Mouse (Mus musculus) gastrocnemius, adult 18-20 months (tissue): ENCODE data around the gene Glipr2. TPM values are rescaled to one million over a fixed set of nuclear protein-coding genes. Genes with fewer than 3 reads are reported as not detected.

Source experiments
- DNase-seq: peaks from one replicate; pipeline ENCODE4 v3.0.0; 2021; ENCODE audit warnings: low spot score
- long read RNA-seq, 2 experiments: library from polyadenylated mRNA; stranded (forward); transcript quantifications; one replicate each; pipeline ENCODE4 v2.0.0; 2021
- total RNA-seq, 2 experiments: library from RNA; stranded (reverse); gene quantifications; 2 replicates each; pipeline ENCODE4 v1.2.3; 2021

The Glipr2 gene
- total RNA-seq, result 1 to 10 TPM; 1.8 to 2.5 TPM
- long read RNA-seq, experiment 1, partial matches to known transcripts, result 1 of 5 reads
- long read RNA-seq, experiment 1, other reads (novel, unspliced or antisense), result 0 of 5 reads
- long read RNA-seq, experiment 2, partial matches to known transcripts, result 0 of 3 reads
- long read RNA-seq, experiment 2, other reads (novel, unspliced or antisense), result 0 of 3 reads

DNA sequence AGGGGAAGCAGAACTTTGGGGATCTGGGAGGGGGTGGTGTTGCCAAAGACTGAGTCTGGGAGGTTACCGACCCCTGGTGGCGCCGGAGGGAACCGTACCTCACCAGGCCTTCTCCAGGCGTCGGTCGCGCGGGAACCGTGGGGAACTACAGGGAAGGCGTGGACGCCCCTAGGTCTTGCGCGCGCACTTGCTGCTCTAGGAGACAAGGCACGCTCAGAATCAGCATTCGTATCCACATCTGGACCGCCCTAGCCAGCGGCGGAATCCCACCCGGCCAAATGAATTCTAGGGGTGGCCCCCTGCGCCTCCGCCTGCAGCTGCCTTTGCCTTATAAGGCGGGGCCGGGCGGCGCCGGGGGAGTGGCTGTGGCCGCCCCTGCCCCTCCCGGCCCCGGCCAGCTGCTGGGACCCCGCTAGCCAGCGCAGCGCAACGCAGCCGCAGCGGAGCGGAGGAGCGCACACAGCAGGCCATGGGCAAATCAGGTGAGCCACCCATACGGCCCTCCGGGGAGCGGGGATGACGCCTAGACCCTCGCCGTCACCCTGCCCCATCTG lies at the start of gene Glipr2:
Glipr2 (plus strand) TSS at position 110 of the 554 bp plus-strand sequence.
- peak; percentile 86 for DNase-seq

DNA sequence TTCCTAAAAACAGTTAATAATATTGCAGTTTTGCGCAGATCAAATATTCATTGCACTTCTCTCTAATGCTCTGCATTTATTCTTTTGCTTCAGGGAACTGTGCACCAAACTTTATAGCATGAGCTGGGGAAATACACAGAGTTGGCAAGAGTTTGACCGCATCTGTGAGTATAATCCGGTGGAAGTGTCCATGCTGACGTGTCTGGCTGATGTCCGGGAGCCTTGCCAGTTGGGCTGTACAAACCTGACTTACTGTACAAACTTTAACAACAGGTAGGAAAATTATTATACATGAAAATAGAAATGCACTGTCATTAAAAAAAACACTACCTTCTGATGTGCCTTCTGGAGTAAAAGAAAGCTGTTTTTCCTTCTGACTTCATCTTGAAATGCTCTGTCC lies 39.0 kb upstream of the Glipr2 start:
- no peak for DNase-seq

- DNase-seq, result no peak
Observed at GRCm38 (mm10) chr4:43920602-43921001, 36.6 kb upstream of the Glipr2 start.

DNA sequence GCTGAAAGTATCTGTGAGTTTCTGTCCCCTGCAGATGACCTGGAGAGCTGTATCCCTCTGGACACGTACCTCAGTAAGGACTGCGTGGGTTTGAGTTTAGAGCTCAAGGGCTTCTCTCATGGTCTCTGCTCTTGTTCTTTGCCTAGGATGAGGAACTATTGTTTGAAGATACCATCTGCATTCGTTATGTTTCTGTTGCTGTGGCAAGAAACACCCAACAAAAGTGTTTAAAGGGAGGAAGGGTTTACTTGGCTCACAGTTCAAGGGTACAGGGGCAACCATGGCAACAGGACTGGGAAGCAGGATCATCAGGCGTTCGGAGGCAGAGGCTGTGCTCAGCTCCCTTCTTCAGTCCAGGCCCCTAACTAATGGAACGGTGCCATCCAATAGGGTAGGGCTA lies 32.1 kb upstream of the Glipr2 start:
- no peak for DNase-seq

DNA sequence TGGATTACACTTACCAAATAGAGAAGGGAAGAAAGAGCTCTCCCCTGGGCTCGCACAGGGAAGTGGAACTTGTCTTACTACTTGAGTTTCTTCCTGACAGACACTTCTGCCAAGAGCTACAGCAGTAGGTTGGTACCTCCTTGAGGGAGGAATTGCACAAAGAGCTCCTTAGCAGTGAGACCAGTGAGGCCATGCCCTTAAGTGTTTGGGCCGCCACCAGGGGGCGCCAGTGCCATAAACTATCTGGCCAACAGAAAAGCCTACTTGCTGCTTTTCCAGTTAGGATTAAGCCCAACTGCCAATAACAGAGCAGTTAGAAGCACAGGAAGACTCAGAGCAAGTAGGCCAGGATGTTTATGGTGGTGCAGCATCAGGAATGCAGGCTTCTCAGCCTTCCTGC lies 31.4 kb upstream of the Glipr2 start:
- peak; percentile 85 for DNase-seq

- no peak for DNase-seq
Observed at GRCm38 (mm10) chr4:43927826-43928225, 29.4 kb upstream of the Glipr2 start.

- no peak for DNase-seq
Observed at GRCm38 (mm10) chr4:43931877-43932276, 25.3 kb upstream of the Glipr2 start.

GRCm38 (mm10) chr4:43936186-43936585 lies 21.0 kb upstream of the Glipr2 start:
- no peak for DNase-seq

GRCm38 (mm10) chr4:43936749-43937674 lies 20.2 kb upstream of the Glipr2 start:
- DNase-seq, result peak; percentile 80

DNA sequence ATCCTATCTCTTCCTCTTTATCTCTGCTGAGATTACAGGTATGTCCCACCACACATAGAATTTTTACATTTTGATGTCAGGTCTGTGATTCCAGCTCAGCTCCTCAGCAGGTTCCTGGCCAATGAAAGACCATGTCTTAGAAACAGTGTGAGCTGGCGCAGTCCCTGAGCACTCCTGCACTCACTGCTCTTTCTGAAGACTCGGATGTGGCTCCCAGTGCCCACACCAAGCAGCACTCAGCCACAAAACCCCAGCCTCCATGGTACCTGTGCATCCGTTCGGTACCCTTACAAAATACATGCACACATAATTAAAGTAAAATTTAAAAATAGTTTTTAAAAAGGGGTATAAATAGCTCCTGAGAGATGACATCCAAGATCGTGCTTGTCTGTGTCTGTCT lies 15.9 kb upstream of the Glipr2 start:
- DNase-seq, result no peak

DNA sequence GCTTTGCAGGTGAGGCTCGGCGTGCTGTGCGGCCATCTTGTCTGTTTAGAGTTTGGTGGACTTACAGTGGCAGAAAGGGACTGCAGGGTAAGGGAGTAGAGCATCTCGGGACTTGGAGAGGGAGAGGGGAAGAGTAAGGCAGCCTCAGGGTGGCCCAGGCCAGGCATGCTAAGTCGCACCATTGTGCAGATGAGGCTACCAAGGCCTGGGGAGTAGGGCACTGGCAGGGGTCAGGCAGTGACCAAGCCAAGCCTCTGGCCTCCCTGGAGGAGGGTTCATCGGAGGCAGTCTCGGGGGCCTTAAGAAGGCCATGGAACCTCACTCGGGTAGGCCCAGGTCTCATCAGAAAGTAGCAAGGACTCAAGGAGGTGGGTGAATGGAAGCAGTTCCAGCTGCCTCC lies 14.8 kb upstream of the Glipr2 start:
- DNase-seq, result no peak

GRCm38 (mm10) chr4:43947571-43947970 lies 9.6 kb upstream of the Glipr2 start:
- no peak for DNase-seq

DNA sequence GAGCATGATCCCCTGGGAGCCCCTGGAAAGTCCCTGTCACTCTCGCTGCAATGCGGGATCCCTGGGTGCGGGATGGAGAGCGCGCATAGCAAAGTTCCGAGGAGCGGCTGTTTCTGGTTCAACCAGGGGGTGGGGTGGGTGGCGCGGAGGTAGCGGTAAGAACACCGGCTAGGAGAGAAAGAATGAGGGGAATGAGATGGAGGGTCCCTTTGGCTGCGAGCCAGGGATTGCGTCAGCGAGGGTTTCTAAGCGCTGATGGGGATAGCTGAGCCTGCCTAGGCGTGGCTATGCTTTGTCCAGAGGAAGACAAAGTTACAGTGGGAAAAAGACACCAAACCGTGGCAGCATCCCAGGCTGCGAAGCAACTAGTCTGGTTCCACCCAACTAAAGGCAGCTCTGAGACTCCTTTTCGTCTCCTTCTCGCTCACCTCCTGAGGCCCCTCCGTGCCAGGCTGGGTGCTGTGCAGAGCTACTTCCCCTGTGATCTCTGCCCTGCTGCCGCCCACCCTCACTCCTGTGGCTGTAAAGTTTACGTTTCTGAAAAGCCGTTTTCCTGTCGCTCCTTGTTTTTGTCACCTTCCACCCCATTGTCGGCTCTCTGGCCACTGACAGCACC lies 753 bp downstream of the Glipr2 start:
- DNase-seq, result peak; percentile 62

DNA sequence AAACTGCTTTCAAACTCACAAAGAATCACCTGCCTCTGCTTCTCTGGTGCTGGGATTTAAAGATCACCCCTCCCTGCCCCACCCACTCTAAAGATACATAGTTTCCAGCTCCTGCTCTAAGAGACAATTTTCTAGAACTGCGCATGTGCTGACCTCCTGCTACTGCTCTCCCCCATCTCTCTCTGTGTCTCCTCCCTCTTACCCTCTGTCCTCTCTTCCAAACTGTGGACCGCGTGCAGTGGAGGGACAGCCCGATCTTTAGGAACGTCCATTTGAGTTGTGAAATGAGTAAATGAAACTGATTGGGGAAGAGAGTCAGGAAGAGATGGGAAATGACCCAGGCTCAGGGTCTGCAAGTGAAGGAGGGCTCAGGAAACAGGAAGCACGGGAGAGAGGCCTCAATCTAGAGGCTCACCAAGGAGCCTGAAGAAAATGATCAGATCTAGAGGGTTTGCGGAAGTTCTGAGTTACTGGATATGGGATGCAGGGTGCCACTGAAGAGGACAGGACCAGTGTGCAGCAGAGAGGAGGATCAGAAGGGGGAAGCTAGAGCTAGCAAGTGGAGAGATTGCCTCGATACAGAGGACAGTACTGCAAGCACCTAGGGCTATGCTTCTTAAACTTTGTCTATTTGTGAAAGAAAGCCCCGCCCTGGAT lies 2.5 kb downstream of the Glipr2 start:
- no peak for DNase-seq

- DNase-seq, result no peak
Observed at GRCm38 (mm10) chr4:43960207-43960606, 3.0 kb downstream of the Glipr2 start.

GRCm38 (mm10) chr4:43964326-43964833 lies 7.2 kb downstream of the Glipr2 start:
- no peak for DNase-seq

- no peak for DNase-seq
Observed at GRCm38 (mm10) chr4:43964951-43965684, 7.9 kb downstream of the Glipr2 start.

- DNase-seq, result peak; percentile 39
Observed at GRCm38 (mm10) chr4:43965856-43966535, 8.8 kb downstream of the Glipr2 start.

- peak; percentile 74 for DNase-seq
Observed at GRCm38 (mm10) chr4:43968650-43969049, 11.4 kb downstream of the Glipr2 start.

DNA sequence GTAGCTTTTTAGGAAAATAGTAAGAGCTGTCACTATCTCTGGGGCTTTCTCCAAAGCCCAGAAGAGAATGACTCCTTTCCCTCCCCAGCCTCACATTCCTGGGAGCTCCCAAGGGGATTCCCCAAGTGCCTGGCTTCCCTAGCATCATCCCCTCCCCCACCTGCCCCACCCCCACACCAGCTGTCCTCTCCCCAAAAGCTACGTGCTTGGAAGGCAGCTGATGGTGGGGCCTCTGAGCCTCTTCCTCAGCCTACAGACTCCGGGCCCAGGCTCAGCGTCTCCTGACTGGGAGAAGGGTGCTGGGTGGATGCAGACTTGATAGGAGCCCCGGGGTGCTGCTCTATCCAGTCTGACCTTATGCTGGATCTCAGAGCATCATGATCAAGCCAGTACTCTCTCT lies 12.2 kb downstream of the Glipr2 start:
- no peak for DNase-seq
